Mouse (Mus musculus) ovary, adult 10 weeks (tissue): ENCODE data around the gene Sp4. TPM values are rescaled to one million over a fixed set of nuclear protein-coding genes. Genes with fewer than 3 reads are reported as not detected.

ENCODE experiments used
- polyA plus RNA-seq: library from polyadenylated mRNA; stranded (reverse); fragments of 350-450 nt; fragmentation: Illumina TruSeq; extraction: RNeasy Lipid Tissue Mini Kit (QIAGEN cat#74804); gene quantifications from one replicate; pipeline ENCODE4 v1.2.3, GENCODE M21; 2014

Gene Sp4
- polyA plus RNA-seq = 40.4 TPM

GRCm38 (mm10) chr12:118301072-118301865, at the start of gene Sp4:
Gene Sp4, minus strand, starts transcription at chr12:118301440.

GRCm38 (mm10) chr12:118198386-118199093, 102.7 kb downstream of the Sp4 start, which contains the start of gene Dnah11:
Gene Dnah11, minus strand, starts transcription at chr12:118199043.

Other genes starting within 250 kb of the Sp4 start
- 2.1 TPM for gene Dnah11, start 102.4 kb downstream of the Sp4 start, polyA plus RNA-seq